Mouse (Mus musculus): Measurements from ENCODE around the gene Trarg1.
"Not testable (repeated sequence)": the region's sequence is repeated elsewhere in the genome, so short reads cannot be mapped to it uniquely, and the experiment has no call there.

Trarg1 gene

GRCm38 (mm10) chr11:76679508-76679907 lies at the start of gene Trarg1:
Gene Trarg1 (plus strand): TSS chr11:76679808.
- not testable (repeated sequence) for DNase-seq (ENCODE audit: low spot score)

GRCm38 (mm10) chr11:76630023-76630422 lies 49.6 kb upstream of the Trarg1 start:
- DNase-seq (ENCODE audit: low spot score) = no peak

GRCm38 (mm10) chr11:76630487-76630886 lies 49.1 kb upstream of the Trarg1 start:
- no peak for DNase-seq (ENCODE audit: low spot score)

- no peak for DNase-seq (ENCODE audit: low spot score)
Observed at GRCm38 (mm10) chr11:76639269-76639985, 40.2 kb upstream of the Trarg1 start.

GRCm38 (mm10) chr11:76640231-76640630 lies 39.4 kb upstream of the Trarg1 start:
- no peak for DNase-seq (ENCODE audit: low spot score)

GRCm38 (mm10) chr11:76644257-76644656 lies 35.4 kb upstream of the Trarg1 start:
- DNase-seq (ENCODE audit: low spot score) = no peak

GRCm38 (mm10) chr11:76645036-76645435 lies 34.6 kb upstream of the Trarg1 start:
- no peak for DNase-seq (ENCODE audit: low spot score)

GRCm38 (mm10) chr11:76645955-76646354 lies 33.7 kb upstream of the Trarg1 start:
- DNase-seq (ENCODE audit: low spot score) = peak; percentile 71

- no peak for DNase-seq (ENCODE audit: low spot score)
Observed at GRCm38 (mm10) chr11:76647062-76647461, 32.5 kb upstream of the Trarg1 start.

GRCm38 (mm10) chr11:76647500-76647899 lies 32.1 kb upstream of the Trarg1 start:
- peak; percentile 26 for DNase-seq (ENCODE audit: low spot score)

- no peak for DNase-seq (ENCODE audit: low spot score)
Observed at GRCm38 (mm10) chr11:76650862-76651560, 28.6 kb upstream of the Trarg1 start.

GRCm38 (mm10) chr11:76652838-76653334 lies 26.7 kb upstream of the Trarg1 start:
- DNase-seq (ENCODE audit: low spot score) = no peak

GRCm38 (mm10) chr11:76655106-76655505 lies 24.5 kb upstream of the Trarg1 start:
- no peak for DNase-seq (ENCODE audit: low spot score)

GRCm38 (mm10) chr11:76657450-76657970 lies 22.1 kb upstream of the Trarg1 start:
- no peak for DNase-seq (ENCODE audit: low spot score)

- DNase-seq (ENCODE audit: low spot score) = no peak
Observed at GRCm38 (mm10) chr11:76659138-76659930, 20.3 kb upstream of the Trarg1 start.

- DNase-seq (ENCODE audit: low spot score) = no peak
Observed at GRCm38 (mm10) chr11:76661790-76662468, 17.7 kb upstream of the Trarg1 start.

GRCm38 (mm10) chr11:76666002-76666649 lies 13.5 kb upstream of the Trarg1 start:
- no peak for DNase-seq (ENCODE audit: low spot score)

GRCm38 (mm10) chr11:76667807-76668206 lies 11.8 kb upstream of the Trarg1 start:
- no peak for DNase-seq (ENCODE audit: low spot score)

GRCm38 (mm10) chr11:76671871-76672475 lies 7.6 kb upstream of the Trarg1 start, which contains the start of gene Bhlha9:
Gene Bhlha9 (plus strand): TSS chr11:76672470.
- no peak for DNase-seq (ENCODE audit: low spot score)

- DNase-seq (ENCODE audit: low spot score) = no peak
Observed at GRCm38 (mm10) chr11:76672561-76673384, 6.8 kb upstream of the Trarg1 start.
